29 mouse cellular contexts compared by ENCODE assay signal in genomic region chr5:143033277-143033676, GRCm38 (mm10).
A peak's percentile ranks its signal among the peaks of the same experiment; 100 is the strongest.
DNase-seq lines count a peak whose midpoint lies in the region; ATAC-seq and TF ChIP-seq lines count a peak whose summit lies in the region.
"Had no signal": no experiment of that assay in that cellular context is flagged by ENCODE, and none has a peak within 500 bp of the region (broad histone marks: within the 10 kb centered on the region; RNA-seq: fewer than 3 reads in every experiment).

No protein-coding gene starts in this region.

- no peak for ATAC-seq in limb, embryonic 12.5 days (ENCODE audit: insufficient number of reproducible peaks, insufficient read depth, low FRiP score, low TSS enrichment, low read depth)
- ATAC-seq in embryonic facial prominence, embryonic 13.5 days (ENCODE audit: insufficient number of reproducible peaks, insufficient read depth, low FRiP score, low TSS enrichment, low read depth): no peak
- ATAC-seq in kidney, embryonic 16.5 days (ENCODE audit: low FRiP score, low TSS enrichment): no peak
- ATAC-seq: forebrain, embryonic 13.5 days; intestine, postnatal 0 days; Patski had no signal

- no peak overlapping the region for H3K4me3 ChIP-seq in limb, embryonic 12.5 days (replicated peaks)
- H3K4me3 ChIP-seq in limb, embryonic 10.5 days: no peak overlapping the region
- 0 out of 2 replicates have a peak overlapping the region, but pooled peaks have one; percentile 7 for H3K4me3 ChIP-seq in bone marrow macrophage, adult 2 months (ENCODE audit: insufficient read depth, low read length)
- no peak overlapping the region for H3K4me3 ChIP-seq in embryonic facial prominence, embryonic 13.5 days
- no peak overlapping the region for H3K4me3 ChIP-seq in olfactory bulb, adult 2 months (ENCODE audit: insufficient read depth, low read depth, low read length)
- H3K4me3 ChIP-seq in kidney, embryonic 16.5 days (ENCODE audit: low read length): no peak overlapping the region
- H3K4me3 ChIP-seq: forebrain, embryonic 13.5 days; heart, embryonic 15.5 days; hindbrain, embryonic 13.5 days; liver, embryonic 15.5 days had no signal

- TF ChIP-seq POLR2A in bone marrow macrophage, adult 2 months (IDR thresholded peaks at IDR 0.05; ENCODE audit: borderline replicate concordance, low read depth, low read length): no peak
- TF ChIP-seq POLR2A in olfactory bulb, adult 2 months (IDR thresholded peaks at IDR 0.05; ENCODE audit: insufficient read depth, low read depth, low read length): no peak

- H3K9me3 ChIP-seq in limb, embryonic 12.5 days: no peaks in the 10 kb centered on the region
- no peaks in the 10 kb centered on the region for H3K9me3 ChIP-seq in limb, embryonic 10.5 days (replicated peaks)
- H3K9me3 ChIP-seq in embryonic facial prominence, embryonic 13.5 days: no peaks in the 10 kb centered on the region
- no peaks in the 10 kb centered on the region for H3K9me3 ChIP-seq in kidney, embryonic 16.5 days (ENCODE audit: low read length)
- H3K9me3 ChIP-seq: forebrain, embryonic 13.5 days; G1E; heart, embryonic 15.5 days; hindbrain, embryonic 13.5 days; liver, embryonic 15.5 days had no signal

- no peak overlapping the region for H3K9ac ChIP-seq in limb, embryonic 12.5 days (replicated peaks)
- H3K9ac ChIP-seq in embryonic facial prominence, embryonic 13.5 days: 0 out of 2 replicates have a peak overlapping the region, but pooled peaks have one; percentile 6
- no peak overlapping the region for H3K9ac ChIP-seq in kidney, embryonic 16.5 days (replicated peaks; ENCODE audit: low read length)
- H3K9ac ChIP-seq: forebrain, embryonic 13.5 days; heart, embryonic 15.5 days; hindbrain, embryonic 13.5 days; liver, embryonic 15.5 days; lung, embryonic 14.5 days had no signal

- no peaks in the 10 kb centered on the region for H3K27me3 ChIP-seq in limb, embryonic 12.5 days
- H3K27me3 ChIP-seq in limb, embryonic 10.5 days (ENCODE audit: low read depth, poor library complexity, severe bottlenecking): no peaks in the 10 kb centered on the region
- no peaks in the 10 kb centered on the region for H3K27me3 ChIP-seq in embryonic facial prominence, embryonic 13.5 days
- no peaks in the 10 kb centered on the region for H3K27me3 ChIP-seq in kidney, embryonic 16.5 days (ENCODE audit: insufficient read depth, low read length)
- H3K27me3 ChIP-seq: forebrain, embryonic 13.5 days; heart, embryonic 15.5 days; hindbrain, embryonic 13.5 days; liver, embryonic 15.5 days; Patski had no signal

- H3K4me1 ChIP-seq in limb, embryonic 12.5 days (replicated peaks): peaks cover 21% of the 10 kb centered on the region
- H3K4me1 ChIP-seq in limb, embryonic 10.5 days: peaks cover 27% of the 10 kb centered on the region
- H3K4me1 ChIP-seq in bone marrow macrophage, adult 2 months (ENCODE audit: control insufficient read depth, insufficient read depth, low read length): peaks cover 22% of the 10 kb centered on the region
- H3K4me1 ChIP-seq in embryonic facial prominence, embryonic 13.5 days: peaks cover 18% of the 10 kb centered on the region; the same call in 1 of the 2 replicates
- peaks cover 18% of the 10 kb centered on the region for H3K4me1 ChIP-seq in olfactory bulb, adult 2 months (ENCODE audit: control insufficient read depth, insufficient read depth, low read length)
- H3K4me1 ChIP-seq in kidney, embryonic 16.5 days (ENCODE audit: insufficient read depth, low read length): peaks cover 23% of the 10 kb centered on the region

- peaks cover 15% of the 10 kb centered on the region for H3K36me3 ChIP-seq in limb, embryonic 12.5 days
- H3K36me3 ChIP-seq in limb, embryonic 10.5 days: peaks cover 33% of the 10 kb centered on the region
- H3K36me3 ChIP-seq in embryonic facial prominence, embryonic 13.5 days: peaks cover 10% of the 10 kb centered on the region
- H3K36me3 ChIP-seq in kidney, embryonic 16.5 days (ENCODE audit: insufficient read depth, low read length): 0 out of 2 replicates have a peak, but pooled peaks cover 9% of the 10 kb centered on the region
- H3K36me3 ChIP-seq: heart, embryonic 15.5 days; hindbrain, embryonic 13.5 days had no signal

- H3K4me2 ChIP-seq in limb, embryonic 12.5 days: no peak overlapping the region
- H3K4me2 ChIP-seq in embryonic facial prominence, embryonic 13.5 days: no peak overlapping the region
- H3K4me2 ChIP-seq in kidney, embryonic 16.5 days (replicated peaks; ENCODE audit: low read depth, low read length): no peak overlapping the region
- H3K4me2 ChIP-seq: forebrain, embryonic 13.5 days; heart, embryonic 15.5 days; hindbrain, embryonic 13.5 days; liver, embryonic 15.5 days; lung, embryonic 14.5 days; midbrain, embryonic 11.5 days had no signal

- H3K27ac ChIP-seq in limb, embryonic 12.5 days: peak overlapping the region; percentile 57; the same call in 1 of the 2 replicates
- H3K27ac ChIP-seq in limb, embryonic 10.5 days: no peak overlapping the region
- peak overlapping the region; percentile 89 for H3K27ac ChIP-seq in bone marrow macrophage, adult 2 months (ENCODE audit: insufficient read depth, low read depth, low read length)
- H3K27ac ChIP-seq in embryonic facial prominence, embryonic 13.5 days: no peak overlapping the region
- H3K27ac ChIP-seq in olfactory bulb, adult 2 months (ENCODE audit: insufficient read depth, low read depth, low read length): peak overlapping the region; percentile 94; the same call in 1 of the 2 replicates
- no peak overlapping the region for H3K27ac ChIP-seq in kidney, embryonic 16.5 days (ENCODE audit: low read length)
- H3K27ac ChIP-seq: forebrain, embryonic 13.5 days; hindbrain, embryonic 13.5 days; liver, embryonic 15.5 days; stomach, postnatal 0 days had no signal

- TF ChIP-seq CTCF in bone marrow macrophage, adult 2 months (IDR thresholded peaks at IDR 0.05; ENCODE audit: low read depth, low read length): no peak
- no peak for TF ChIP-seq CTCF in olfactory bulb, adult 2 months (IDR thresholded peaks at IDR 0.05; ENCODE audit: insufficient read depth, low read depth, low read length)

- no peak for DNase-seq in limb, embryonic 10.5 days (ENCODE audit: low spot score)
- no peak for DNase-seq in layer of hippocampus, adult 11-12 months (ENCODE audit: low spot score)
- no peak for DNase-seq in layer of hippocampus, adult 18-20 months (ENCODE audit: low spot score in 2 of 2)
- DNase-seq: adrenal gland, postnatal 10 days; cerebellum, adult 11-12 months; cerebellum, postnatal 10 days; gastrocnemius, postnatal 36 days; kidney, adult 9 months; kidney, postnatal 25 days; layer of hippocampus, adult 9-11 months; lung, embryonic 14.5 days; lung, postnatal 14 days; spleen, adult 18-20 months; thymus, adult 18-20 months; thymus, postnatal 4 days had no signal

- WGBS in limb, embryonic 12.5 days: 85% methylated on average over 3 of the region's 3 CpGs
- 87% methylated on average over 3 of the region's 3 CpGs for WGBS in limb, embryonic 10.5 days
- WGBS in embryonic facial prominence, embryonic 13.5 days: 79% methylated on average over 3 of the region's 3 CpGs
- WGBS in olfactory bulb, adult 2 months: 71% methylated on average over 3 of the region's 3 CpGs
- WGBS in kidney, embryonic 16.5 days: 80% methylated on average over 3 of the region's 3 CpGs

Comparison
In these comparisons a context has a peak if more than half of its experiments do, and no peak if none do; other contexts are left out.
1. H3K27ac ChIP-seq: peak in limb, embryonic 12.5 days (single experiment), bone marrow macrophage, adult 2 months (single experiment) and olfactory bulb, adult 2 months (single experiment); none in limb, embryonic 10.5 days (single experiment), embryonic facial prominence, embryonic 13.5 days (single experiment) and kidney, embryonic 16.5 days (single experiment).